Mouse (Mus musculus): Measurements from ENCODE around the gene Apob.

DNA sequence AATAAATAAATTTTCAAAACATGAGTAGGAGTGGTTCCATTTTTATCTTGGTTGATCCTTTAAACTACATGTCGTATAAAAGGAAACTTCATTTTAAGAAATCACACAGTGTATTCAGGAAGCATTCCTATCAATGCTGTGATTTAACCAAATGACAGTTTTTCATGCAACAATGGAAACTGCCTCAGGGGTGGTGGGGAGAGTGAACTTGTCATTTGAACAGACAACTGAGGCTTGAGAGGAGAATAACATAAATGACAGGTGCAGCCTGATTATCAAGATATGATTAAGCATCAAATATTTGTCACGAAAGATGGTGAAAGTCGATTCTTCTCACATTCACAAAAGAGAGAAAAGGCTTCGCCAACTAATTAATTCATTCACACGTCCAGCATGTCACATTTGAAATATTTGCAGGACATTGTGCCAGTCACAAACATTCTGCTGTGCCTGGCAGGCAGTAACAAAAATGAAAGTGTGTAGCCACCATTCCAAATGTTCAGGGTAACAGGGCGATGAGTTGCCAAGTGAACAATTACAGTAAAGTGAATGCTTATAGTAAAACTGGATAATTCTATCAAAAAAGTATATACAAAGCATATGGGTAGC, 18.0 kb upstream of the Apob start:
- no peak for TF ChIP-seq POLR2A (IDR thresholded peaks at IDR 0.05; ENCODE audit: insufficient read depth, low read depth, low read length)
- TF ChIP-seq CTCF (IDR thresholded peaks at IDR 0.05): no peak

Data from heart, adult 2 months (tissue).